Mouse (Mus musculus) forebrain, embryonic 10.5 days (tissue): Measurements from ENCODE around the gene F930015N05Rik. TPM values are rescaled to one million over a fixed set of nuclear protein-coding genes. Genes with fewer than 3 reads are reported as not detected.
A peak's percentile ranks its signal among the peaks of the same experiment; 100 is the strongest.

Experiments
- DNase-seq: peaks from one replicate; pipeline ENCODE4 v3.0.0-alpha.2; 2017; ENCODE audit warnings: low spot score; ENCODE audit errors: extremely low spot score
- H3K27ac ChIP-seq: fragments of 300-500 bp; sonication (generic); 2 replicates; pipeline ENCODE4 v1.5.1; 2016; ENCODE audit warnings: mild to moderate bottlenecking
- H3K27me3 ChIP-seq: fragments of 300-500 bp; sonication (generic); 2 replicates; pipeline ENCODE4 v1.6.1; 2016; ENCODE audit warnings: mild to moderate bottlenecking; ENCODE audit not compliant: poor library complexity, severe bottlenecking
- H3K36me3 ChIP-seq: fragments of 300-500 bp; sonication (generic); replicated peaks from 2 replicates; pipeline ENCODE4 v1.6.1; 2016; ENCODE audit warnings: mild to moderate bottlenecking, moderate library complexity
- H3K4me1 ChIP-seq: fragments of 300-500 bp; sonication (generic); 2 replicates; pipeline ENCODE4 v1.6.1; 2016
- H3K4me3 ChIP-seq: fragments of 300-500 bp; sonication (generic); 2 replicates; pipeline ENCODE4 v1.5.1; 2016; ENCODE audit warnings: mild to moderate bottlenecking, moderate library complexity
- H3K9me3 ChIP-seq: fragments of 300-500 bp; sonication (generic); 2 replicates; pipeline ENCODE4 v1.6.1; 2016; ENCODE audit warnings: mild to moderate bottlenecking, moderate library complexity
- WGBS: fragments of 180-500 bp; shearing (Covaris S2); methylation state at CpG from one replicate; pipeline ENCODE4 v1.1.7; 2016; 5-methylcytosine and 5-hydroxymethylcytosine counted together
- polyA plus RNA-seq: library from polyadenylated mRNA; unstranded; fragments of >200 nt; fragmentation: Nextera tagmentation; extraction: Ambion mirVana; gene quantifications from 2 replicates; pipeline ENCODE4 v1.2.1, GENCODE M21; 2016

Gene F930015N05Rik
- 1.3 and 1.4 TPM in 2 replicates for polyA plus RNA-seq

DNA sequence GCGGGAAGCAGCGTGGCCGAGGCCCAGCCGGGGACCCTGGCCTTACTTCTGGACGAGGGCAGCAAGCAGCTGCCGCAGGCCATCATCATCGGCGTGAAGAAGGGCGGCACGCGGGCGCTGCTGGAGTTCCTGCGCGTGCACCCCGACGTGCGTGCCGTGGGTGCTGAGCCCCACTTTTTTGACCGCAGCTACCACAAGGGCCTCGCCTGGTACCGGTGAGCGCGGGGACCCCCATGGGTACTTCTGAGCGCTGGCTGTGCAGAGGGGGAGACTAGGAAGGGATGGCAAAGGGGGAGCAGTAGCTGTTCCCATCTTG, at the start of gene F930015N05Rik:
F930015N05Rik (minus strand) TSS at position 242 of the 316 bp plus-strand sequence.
- Histone ChIP-seq H3K36me3 (no peaks in the 10 kb centered on the region), H3K9me3 (no peaks in the 10 kb centered on the region), H3K4me3 (peak within 1 kb of the TSS; percentile 64), H3K27ac (peak within 1 kb of the TSS; percentile 87), H3K4me1 (peaks cover 41% of the 10 kb centered on the region), H3K27me3 (peaks cover 92% of the 10 kb centered on the region)
- no peak for DNase-seq
- under 1% methylated on average over 24 of the region's 24 CpGs for WGBS

- no peaks in the 10 kb centered on the region for H3K9me3 ChIP-seq
- no peak overlapping the region for H3K4me3 ChIP-seq
- no peaks in the 10 kb centered on the region for H3K4me1 ChIP-seq
- WGBS: 92% methylated on average over 3 of the region's 3 CpGs
- H3K27me3 ChIP-seq: peaks cover 17% of the 10 kb centered on the region
- no peak overlapping the region for H3K27ac ChIP-seq
- DNase-seq: no peak
- no peaks in the 10 kb centered on the region for H3K36me3 ChIP-seq
Observed at GRCm38 (mm10) chr11:64481445-64481844, 45.0 kb upstream of the F930015N05Rik start.

DNA sequence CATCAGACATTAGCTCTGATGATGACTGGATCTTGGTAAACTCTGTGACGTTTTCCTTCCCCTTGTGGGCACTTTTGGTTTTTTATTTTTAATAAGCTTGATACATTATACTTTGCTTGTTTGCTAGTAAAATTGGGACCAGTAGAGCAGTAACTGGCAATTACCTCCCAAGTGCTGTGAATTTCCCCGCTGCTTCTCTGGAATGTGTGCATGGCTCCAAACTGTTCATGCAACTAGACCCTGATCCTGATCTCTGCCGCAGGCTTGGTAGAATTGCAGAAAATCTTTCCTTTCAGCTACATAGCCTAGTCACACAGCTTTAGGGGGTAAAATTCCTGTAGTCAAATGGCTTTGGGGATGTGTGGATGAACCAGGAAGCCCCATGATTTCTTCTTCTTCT, 37.2 kb upstream of the F930015N05Rik start:
- Histone ChIP-seq H3K9me3 (no peaks in the 10 kb centered on the region), H3K36me3 (no peaks in the 10 kb centered on the region), H3K4me3 (no peak overlapping the region), H3K27ac (no peak overlapping the region), H3K27me3 (no peaks in the 10 kb centered on the region), H3K4me1 (peaks cover 8% of the 10 kb centered on the region; the same call in 1 of the 2 replicates)
- DNase-seq: no peak
- WGBS: 85% methylated on average over 3 of the region's 3 CpGs

- Histone ChIP-seq H3K27ac (no peak overlapping the region), H3K36me3 (no peaks in the 10 kb centered on the region), H3K9me3 (no peaks in the 10 kb centered on the region), H3K27me3 (no peaks in the 10 kb centered on the region), H3K4me1 (peaks cover 8% of the 10 kb centered on the region; the same call in 1 of the 2 replicates), H3K4me3 (no peak overlapping the region)
- DNase-seq: no peak
Observed at GRCm38 (mm10) chr11:64470689-64471088, 34.2 kb upstream of the F930015N05Rik start.

DNA sequence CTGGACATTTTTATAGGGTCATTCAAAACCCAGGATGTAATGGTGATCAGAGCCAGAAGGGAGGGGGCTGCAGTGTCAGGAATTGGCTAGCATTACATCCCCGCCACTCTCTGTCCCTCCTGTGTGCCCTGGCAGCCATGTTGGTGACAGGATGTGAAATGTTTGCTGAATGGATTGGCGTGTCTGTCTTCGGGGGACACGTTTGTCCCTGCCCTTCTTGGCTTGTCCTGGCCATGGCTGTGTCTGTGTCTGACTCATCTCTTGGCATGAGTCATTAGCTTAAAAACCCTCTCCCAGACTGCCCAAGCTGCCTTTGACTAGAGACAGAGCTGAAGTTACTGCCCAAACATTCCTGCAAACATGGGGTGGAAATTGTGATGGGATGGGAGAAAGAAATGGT, 32.3 kb upstream of the F930015N05Rik start:
- Histone ChIP-seq H3K27ac (no peak overlapping the region), H3K36me3 (no peaks in the 10 kb centered on the region), H3K4me1 (peaks cover 8% of the 10 kb centered on the region; the same call in 1 of the 2 replicates), H3K9me3 (no peaks in the 10 kb centered on the region), H3K4me3 (no peak overlapping the region), H3K27me3 (no peaks in the 10 kb centered on the region)
- WGBS: 78% methylated on average over 4 of the region's 4 CpGs
- DNase-seq: no peak

DNA sequence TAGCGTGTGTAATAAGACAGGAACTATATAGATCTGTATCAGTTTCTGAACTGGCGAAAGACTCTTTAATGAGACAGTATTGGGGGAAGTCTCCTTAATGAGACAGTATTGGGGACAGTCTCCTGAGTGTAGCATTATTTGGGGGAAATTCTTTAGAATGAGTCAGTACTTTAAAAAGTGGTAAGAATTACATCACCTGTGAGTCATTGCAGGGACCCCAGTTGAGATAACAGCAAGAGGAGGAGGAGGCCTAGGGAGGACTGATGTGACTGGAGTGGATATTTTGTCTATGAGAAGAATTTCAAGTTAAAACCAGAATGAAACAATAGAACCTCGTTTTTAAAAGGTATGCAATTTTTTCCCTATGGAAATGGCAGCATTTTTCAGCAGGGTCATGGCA, 25.3 kb upstream of the F930015N05Rik start:
- Histone ChIP-seq H3K9me3 (no peaks in the 10 kb centered on the region), H3K4me1 (no peaks in the 10 kb centered on the region), H3K36me3 (no peaks in the 10 kb centered on the region), H3K4me3 (no peak overlapping the region), H3K27ac (no peak overlapping the region), H3K27me3 (no peaks in the 10 kb centered on the region)
- no peak for DNase-seq
- WGBS: 82% methylated on average over 3 of the region's 3 CpGs

GRCm38 (mm10) chr11:64448586-64449315, 12.3 kb upstream of the F930015N05Rik start:
- Histone ChIP-seq H3K27ac (no peak overlapping the region), H3K4me3 (no peak overlapping the region), H3K4me1 (0 out of 2 replicates have a peak, but pooled peaks cover 3% of the 10 kb centered on the region), H3K36me3 (no peaks in the 10 kb centered on the region), H3K27me3 (no peaks in the 10 kb centered on the region), H3K9me3 (no peaks in the 10 kb centered on the region)
- DNase-seq: no peak
- 83% methylated on average over 9 of the region's 9 CpGs for WGBS

DNA sequence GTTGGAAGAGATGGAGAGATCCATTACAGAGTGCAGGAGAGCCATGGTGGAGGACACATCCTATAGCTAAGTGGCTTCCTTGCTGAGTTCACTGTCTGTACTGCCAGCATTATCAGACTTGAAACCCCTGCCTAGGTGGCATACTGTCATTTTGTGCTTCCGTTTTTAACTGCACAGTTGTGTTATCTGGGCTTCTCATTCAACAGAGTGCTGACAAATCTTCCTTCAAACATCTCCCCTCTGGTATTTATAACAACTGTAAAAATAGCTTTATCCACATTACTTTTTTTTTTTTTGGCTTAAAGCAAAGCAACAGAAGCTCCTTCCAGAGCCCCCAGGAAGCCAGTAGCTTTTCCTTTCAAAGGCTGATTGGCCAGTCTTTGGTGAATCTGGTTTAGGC, 8.8 kb upstream of the F930015N05Rik start:
- Histone ChIP-seq H3K4me3 (no peak overlapping the region), H3K36me3 (no peaks in the 10 kb centered on the region)

GRCm38 (mm10) chr11:64442701-64443100, 6.2 kb upstream of the F930015N05Rik start:
- WGBS: 44% methylated on average over 3 of the region's 3 CpGs
- H3K27ac ChIP-seq: no peak overlapping the region
- no peak for DNase-seq
- no peaks in the 10 kb centered on the region for H3K36me3 ChIP-seq
- peaks cover 16% of the 10 kb centered on the region for H3K4me1 ChIP-seq
- H3K27me3 ChIP-seq: peaks cover 38% of the 10 kb centered on the region
- no peaks in the 10 kb centered on the region for H3K9me3 ChIP-seq
- no peak overlapping the region for H3K4me3 ChIP-seq

More for the DNA sequence above, 8.8 kb upstream of the F930015N05Rik start:
- Histone ChIP-seq H3K27ac (no peak overlapping the region), H3K27me3 (peaks cover 16% of the 10 kb centered on the region), H3K9me3 (no peaks in the 10 kb centered on the region), H3K4me1 (peaks cover 7% of the 10 kb centered on the region)
- WGBS: 82% methylated on average over 1 of the region's 1 CpGs
- no peak for DNase-seq

GRCm38 (mm10) chr11:64442119-64442518, 5.7 kb upstream of the F930015N05Rik start:
- DNase-seq: no peak
- Histone ChIP-seq H3K4me3 (no peak overlapping the region), H3K27me3 (peaks cover 44% of the 10 kb centered on the region), H3K4me1 (peaks cover 19% of the 10 kb centered on the region), H3K27ac (no peak overlapping the region), H3K9me3 (no peaks in the 10 kb centered on the region), H3K36me3 (no peaks in the 10 kb centered on the region)
- WGBS: 44% methylated on average over 8 of the region's 8 CpGs

DNA sequence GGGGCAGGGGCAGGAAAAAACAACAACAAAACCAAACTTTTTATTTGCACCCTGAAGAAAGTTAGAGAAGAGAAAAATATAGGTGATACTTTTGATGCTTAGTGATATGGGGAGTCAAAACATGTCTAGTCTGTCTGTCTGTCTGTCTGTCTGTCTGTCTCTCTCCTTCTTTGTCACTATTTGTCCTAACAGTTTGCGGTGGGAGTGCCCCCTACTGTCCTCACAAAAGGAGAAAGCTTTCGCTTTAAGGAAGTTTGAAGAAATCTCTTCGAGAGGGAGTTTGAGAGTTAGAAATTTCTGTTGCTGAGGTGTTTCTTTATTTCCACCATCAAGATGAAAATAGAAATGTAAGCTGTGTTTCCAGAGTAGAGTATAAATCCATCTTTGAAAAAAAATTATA, 2.5 kb upstream of the F930015N05Rik start:
- WGBS: 30% methylated on average over 3 of the region's 3 CpGs
- no peaks in the 10 kb centered on the region for H3K36me3 ChIP-seq
- H3K4me3 ChIP-seq: no peak overlapping the region
- DNase-seq: no peak
- peaks cover 73% of the 10 kb centered on the region for H3K27me3 ChIP-seq
- H3K9me3 ChIP-seq: no peaks in the 10 kb centered on the region
- H3K4me1 ChIP-seq: peaks cover 45% of the 10 kb centered on the region
- no peak overlapping the region for H3K27ac ChIP-seq

- Histone ChIP-seq H3K9me3 (no peaks in the 10 kb centered on the region), H3K27ac (no peak overlapping the region), H3K36me3 (no peaks in the 10 kb centered on the region), H3K4me1 (peaks cover 45% of the 10 kb centered on the region), H3K27me3 (peaks cover 80% of the 10 kb centered on the region), H3K4me3 (peak overlapping the region; percentile 64)
- 15% methylated on average over 3 of the region's 3 CpGs for WGBS
- DNase-seq: no peak
Observed at GRCm38 (mm10) chr11:64437721-64438120, 1.3 kb upstream of the F930015N05Rik start.

GRCm38 (mm10) chr11:64436791-64437298, 392 bp upstream of the F930015N05Rik start:
- Histone ChIP-seq H3K4me1 (peaks cover 42% of the 10 kb centered on the region), H3K27me3 (peaks cover 87% of the 10 kb centered on the region), H3K27ac (peak overlapping the region; percentile 87), H3K9me3 (no peaks in the 10 kb centered on the region), H3K36me3 (no peaks in the 10 kb centered on the region), H3K4me3 (peak overlapping the region; percentile 64)
- WGBS: 13% methylated on average over 5 of the region's 5 CpGs
- DNase-seq: no peak
